Mouse (Mus musculus): ENCODE data around the gene 1700015F17Rik. TPM values are rescaled to one million over a fixed set of nuclear protein-coding genes. Genes with fewer than 3 reads are reported as not detected.

1700015F17Rik gene
- total and polyA plus RNA-seq, 3 experiments, result not detected

DNA sequence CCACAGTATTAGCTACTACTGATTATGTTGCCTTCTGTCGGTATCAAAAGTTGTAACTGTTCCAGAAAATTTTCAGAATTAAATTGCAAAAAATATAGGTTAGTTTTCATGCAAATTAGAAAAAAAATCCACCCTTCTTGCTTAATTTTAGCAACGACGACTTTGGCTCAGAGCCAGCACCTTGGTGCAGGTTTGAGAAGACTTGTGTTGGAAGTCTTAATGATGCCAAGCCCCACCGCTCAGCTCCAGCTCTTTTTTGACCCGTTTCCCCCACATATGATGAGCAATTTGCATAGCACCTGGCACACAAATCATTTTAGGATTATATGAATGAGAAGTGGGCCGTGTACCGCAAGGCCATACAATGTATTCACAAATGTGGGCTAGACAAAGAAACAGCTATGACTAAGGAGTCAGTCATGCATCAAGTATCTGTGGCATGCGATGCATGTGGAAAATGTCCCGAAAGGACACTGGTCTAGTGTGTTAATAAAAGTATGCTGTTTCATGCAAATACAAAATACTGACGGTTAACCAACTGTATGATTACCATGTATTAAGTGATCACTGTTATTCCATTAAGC lies 31.5 kb upstream of the 1700015F17Rik start:
- no peak overlapping the region for H3K27ac ChIP-seq (ENCODE audit: insufficient read depth, low read depth)
- H3K79me2 ChIP-seq (replicated peaks; ENCODE audit: control insufficient read depth, extremely low read depth, insufficient read depth, poor library complexity, severe bottlenecking), result peaks cover 3% of the 10 kb centered on the region; the same call in 1 of the 2 replicates
- in situ Hi-C loops (cut with MboI; ENCODE audit: low pct_ligation_motif_present, low pct_unique_long_range_greater_than_20kb, low sequenced_read_pairs) (loop anchor here (25.0 kb wide), 1 partner anchor 127 kb away; no protein-coding TSS in a partner anchor), dilution Hi-C loops (cut with MboI; ENCODE audit: extremely low pct_ligation_motif_present, extremely low pct_unique_long_range_greater_than_20kb, low sequenced_read_pairs) (no loop called here)
- H3K4me2 ChIP-seq (ENCODE audit: insufficient read depth, low read depth, poor library complexity, severe bottlenecking), result peak overlapping the region; percentile 24
- no peak overlapping the region for H3K4me3 ChIP-seq (replicated peaks in 1 of 3; ENCODE audit: low read depth in 2 of 3, low read length in 2 of 3, poor library complexity in 1 of 3)
- H3K4me1 ChIP-seq (ENCODE audit: control insufficient read depth in 1 of 2, insufficient read depth in 2 of 2), result peaks cover 8 to 36% of the 10 kb centered on the region in 2 experiments
- TF ChIP-seq EP300 (IDR thresholded peaks at IDR 0.05; ENCODE audit: low read length) (peak; percentile 81; the same call in 1 of the 2 replicates), ZC3H11A (IDR thresholded peaks at IDR 0.05; ENCODE audit: low read depth, low read length) (no peak), USF1 (IDR thresholded peaks at IDR 0.05; ENCODE audit: low read depth, low read length) (no peak), NELFE (IDR thresholded peaks at IDR 0.05; ENCODE audit: low read depth, low read length) (no peak), ETS1 (conservative IDR thresholded peaks at IDR 0.05; ENCODE audit: low read depth, low read length) (peak; percentile 50; the same call in 1 of the 2 replicates), CTCF (conservative IDR thresholded peaks at IDR 0.05 in 1 of 2, IDR thresholded peaks at IDR 0.05 in 1 of 2; ENCODE audit: low read depth in 2 of 2, low read length in 2 of 2) (no peak), MAFK (IDR thresholded peaks at IDR 0.05; ENCODE audit: insufficient replicate concordance, low read length) (peak; percentile 62; the same call in 1 of the 2 replicates), IRF4 (IDR thresholded peaks at IDR 0.05; ENCODE audit: low read depth, low read length) (peak; percentile 79), BHLHE40 (IDR thresholded peaks at IDR 0.05; ENCODE audit: low read depth, low read length) (peak; percentile 83), HCFC1 (IDR thresholded peaks at IDR 0.05; ENCODE audit: low read depth, low read length) (no peak), JUND (conservative IDR thresholded peaks at IDR 0.05; ENCODE audit: low read depth, low read length) (peak; percentile 65), SMC3 (IDR thresholded peaks at IDR 0.05; ENCODE audit: low read depth, low read length) (no peak), TCF12 (IDR thresholded peaks at IDR 0.05; ENCODE audit: low read depth, low read length) (peak; percentile 57; the same call in 1 of the 2 replicates)
- peaks cover 4% of the 10 kb centered on the region for H3K9me3 ChIP-seq (replicated peaks; ENCODE audit: low read length)
- DNase-seq (ENCODE audit: extremely low read depth), result peak; percentile 80
- H3K27me3 ChIP-seq (replicated peaks), result no peaks in the 10 kb centered on the region
- no peak overlapping the region for H3K9ac ChIP-seq (ENCODE audit: insufficient read depth, low read depth)
- peaks cover 33 to 58% of the 10 kb centered on the region in 2 experiments for H3K36me3 ChIP-seq (replicated peaks in 1 of 2; ENCODE audit: control insufficient read depth in 1 of 2, insufficient read depth in 1 of 2, low read length in 1 of 2)

GRCm38 (mm10) chr5:5508231-5508630 lies 29.3 kb upstream of the 1700015F17Rik start:
- Histone ChIP-seq H3K36me3 (replicated peaks in 1 of 2; ENCODE audit: control insufficient read depth in 1 of 2, insufficient read depth in 1 of 2, low read length in 1 of 2) (peaks cover 36 to 70% of the 10 kb centered on the region in 2 experiments), H3K9ac (ENCODE audit: insufficient read depth, low read depth) (no peak overlapping the region), H3K27ac (ENCODE audit: insufficient read depth, low read depth) (no peak overlapping the region), H3K79me2 (replicated peaks; ENCODE audit: control insufficient read depth, extremely low read depth, insufficient read depth, poor library complexity, severe bottlenecking) (no peaks in the 10 kb centered on the region; the same call in 1 of the 2 replicates), H3K4me2 (ENCODE audit: insufficient read depth, low read depth, poor library complexity, severe bottlenecking) (no peak overlapping the region), H3K4me1 (ENCODE audit: control insufficient read depth in 1 of 2, insufficient read depth in 2 of 2) (peaks cover 8 to 36% of the 10 kb centered on the region in 2 experiments), H3K27me3 (replicated peaks) (no peaks in the 10 kb centered on the region), H3K4me3 (replicated peaks in 1 of 3; ENCODE audit: low read depth in 2 of 3, low read length in 2 of 3, poor library complexity in 1 of 3) (no peak overlapping the region), H3K9me3 (replicated peaks; ENCODE audit: low read length) (peaks cover 4% of the 10 kb centered on the region)
- TF ChIP-seq TCF12 (IDR thresholded peaks at IDR 0.05; ENCODE audit: low read depth, low read length) (no peak), MAZ (IDR thresholded peaks at IDR 0.05; ENCODE audit: low read depth, low read length) (no peak), POLR2AphosphoS2 (IDR thresholded peaks at IDR 0.05; ENCODE audit: low read depth, low read length) (no peak), UBTF (IDR thresholded peaks at IDR 0.05; ENCODE audit: low read depth, low read length) (no peak), MAX (IDR thresholded peaks at IDR 0.05; ENCODE audit: low read length) (no peak), RAD21 (IDR thresholded peaks at IDR 0.05; ENCODE audit: low read depth, low read length) (no peak), RCOR1 (conservative IDR thresholded peaks at IDR 0.05; ENCODE audit: low read depth, low read length) (no peak), HCFC1 (IDR thresholded peaks at IDR 0.05; ENCODE audit: low read depth, low read length) (no peak), USF1 (IDR thresholded peaks at IDR 0.05; ENCODE audit: low read depth, low read length) (no peak), ZC3H11A (IDR thresholded peaks at IDR 0.05; ENCODE audit: low read depth, low read length) (no peak), ETS1 (conservative IDR thresholded peaks at IDR 0.05; ENCODE audit: low read depth, low read length) (no peak), MEF2A (IDR thresholded peaks at IDR 0.05; ENCODE audit: borderline replicate concordance, low read depth, low read length) (no peak), EP300 (IDR thresholded peaks at IDR 0.05; ENCODE audit: low read length) (no peak), PAX5 (IDR thresholded peaks at IDR 0.05; ENCODE audit: low read length) (no peak), TBP (conservative IDR thresholded peaks at IDR 0.05; ENCODE audit: low read depth, low read length) (no peak), BHLHE40 (IDR thresholded peaks at IDR 0.05; ENCODE audit: low read depth, low read length) (no peak), SIN3A (IDR thresholded peaks at IDR 0.05; ENCODE audit: low read length) (no peak), IRF4 (IDR thresholded peaks at IDR 0.05; ENCODE audit: low read depth, low read length) (no peak), ZNF384 (IDR thresholded peaks at IDR 0.05; ENCODE audit: low read depth, low read length) (no peak), NELFE (IDR thresholded peaks at IDR 0.05; ENCODE audit: low read depth, low read length) (no peak)
- DNase-seq (ENCODE audit: extremely low read depth), result no peak
- in situ Hi-C loops (cut with MboI; ENCODE audit: low pct_ligation_motif_present, low pct_unique_long_range_greater_than_20kb, low sequenced_read_pairs), result loop anchor here (10.0 to 25.0 kb wide), 2 partner anchors 129 to 227 kb away; no protein-coding TSS in a partner anchor
- dilution Hi-C loops (cut with MboI; ENCODE audit: extremely low pct_ligation_motif_present, extremely low pct_unique_long_range_greater_than_20kb, low sequenced_read_pairs), result no loop called here
